Mouse (Mus musculus): ENCODE results near the gene Taf13.

DNA sequence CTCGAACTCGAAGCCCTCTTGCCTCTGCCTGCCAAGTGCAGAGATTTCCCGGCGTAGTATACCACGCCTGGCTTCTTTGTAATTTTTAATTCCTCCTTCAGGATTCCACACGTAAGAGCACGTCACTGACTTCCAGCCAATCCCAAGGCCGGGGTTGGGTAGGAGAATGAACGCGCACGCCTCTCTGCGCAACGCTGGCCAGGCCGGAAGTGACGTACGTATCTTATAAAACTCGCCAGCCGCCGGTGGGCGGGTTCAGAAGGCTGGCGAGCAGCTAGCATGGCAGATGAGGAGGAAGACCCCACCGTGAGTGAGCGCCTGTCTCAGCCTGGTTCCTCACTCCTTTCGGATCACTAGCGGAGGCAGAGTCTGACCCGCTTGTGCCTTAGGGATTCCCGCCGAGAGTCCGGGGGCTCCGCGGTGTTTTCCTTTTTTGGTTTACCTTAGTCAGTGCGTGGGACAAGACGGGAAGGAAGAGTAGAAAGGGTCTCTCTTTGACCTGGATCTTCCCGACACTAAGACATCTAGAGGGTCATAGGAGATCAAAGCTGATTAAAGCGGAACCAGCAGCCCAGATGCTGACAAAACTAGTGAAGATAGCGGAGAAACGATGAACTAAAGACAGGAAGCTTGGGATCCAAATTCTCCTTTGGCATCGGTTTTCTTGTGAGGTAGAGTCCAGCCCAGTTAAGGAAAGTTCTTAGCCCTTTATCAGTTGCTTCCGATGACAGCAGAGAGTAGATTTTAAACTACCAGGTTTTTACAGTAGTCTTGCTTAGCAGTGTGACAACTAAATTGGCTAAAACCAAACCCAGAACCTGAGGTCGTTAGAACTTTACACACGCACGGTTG, at the start of gene Taf13:
- no peak for TF ChIP-seq CHD2 (IDR thresholded peaks at IDR 0.05; ENCODE audit: low read depth, low read length)
- TF ChIP-seq HCFC1 (IDR thresholded peaks at IDR 0.05; ENCODE audit: borderline replicate concordance, insufficient read depth, low read length): no peak
- no peak for TF ChIP-seq ZC3H11A (IDR thresholded peaks at IDR 0.05; ENCODE audit: borderline replicate concordance, low read depth, low read length)
- TF ChIP-seq MAFK (IDR thresholded peaks at IDR 0.05; ENCODE audit: insufficient read depth, low read depth, low read length): no peak
- no peak for TF ChIP-seq ZNF384 (IDR thresholded peaks at IDR 0.05; ENCODE audit: low read depth, low read length)
